Mouse (Mus musculus) lung, postnatal 0 days (tissue): ENCODE data around the gene Chrm5.
A peak's percentile ranks its signal among the peaks of the same experiment; 100 is the strongest.

Experiments used
- CTCF ChIP-seq: IDR thresholded peaks from 2 replicates; pipeline ENCODE4 v1.5.1; 2016; ENCODE audit warnings: antibody characterized with exemption, mild to moderate bottlenecking
- EP300 ChIP-seq: IDR thresholded peaks from 2 replicates; pipeline ENCODE4 v1.6.1; 2016; ENCODE audit warnings: antibody characterized with exemption, mild to moderate bottlenecking, control low read depth

GRCm38 (mm10) chr2:112449597-112450296 lies 30.8 kb downstream of the Chrm5 start:
- peak; percentile 68 for TF ChIP-seq CTCF
- TF ChIP-seq EP300, result no peak
